Mouse (Mus musculus): Measurements from ENCODE around the gene Tmem50b. TPM values are rescaled to one million over a fixed set of nuclear protein-coding genes. Genes with fewer than 3 reads are reported as not detected.
"Not testable (repeated sequence)": the region's sequence is repeated elsewhere in the genome, so short reads cannot be mapped to it uniquely, and the experiment has no call there.

The Tmem50b gene
- polyA plus RNA-seq, 1 experiment, result 47.8 TPM

DNA sequence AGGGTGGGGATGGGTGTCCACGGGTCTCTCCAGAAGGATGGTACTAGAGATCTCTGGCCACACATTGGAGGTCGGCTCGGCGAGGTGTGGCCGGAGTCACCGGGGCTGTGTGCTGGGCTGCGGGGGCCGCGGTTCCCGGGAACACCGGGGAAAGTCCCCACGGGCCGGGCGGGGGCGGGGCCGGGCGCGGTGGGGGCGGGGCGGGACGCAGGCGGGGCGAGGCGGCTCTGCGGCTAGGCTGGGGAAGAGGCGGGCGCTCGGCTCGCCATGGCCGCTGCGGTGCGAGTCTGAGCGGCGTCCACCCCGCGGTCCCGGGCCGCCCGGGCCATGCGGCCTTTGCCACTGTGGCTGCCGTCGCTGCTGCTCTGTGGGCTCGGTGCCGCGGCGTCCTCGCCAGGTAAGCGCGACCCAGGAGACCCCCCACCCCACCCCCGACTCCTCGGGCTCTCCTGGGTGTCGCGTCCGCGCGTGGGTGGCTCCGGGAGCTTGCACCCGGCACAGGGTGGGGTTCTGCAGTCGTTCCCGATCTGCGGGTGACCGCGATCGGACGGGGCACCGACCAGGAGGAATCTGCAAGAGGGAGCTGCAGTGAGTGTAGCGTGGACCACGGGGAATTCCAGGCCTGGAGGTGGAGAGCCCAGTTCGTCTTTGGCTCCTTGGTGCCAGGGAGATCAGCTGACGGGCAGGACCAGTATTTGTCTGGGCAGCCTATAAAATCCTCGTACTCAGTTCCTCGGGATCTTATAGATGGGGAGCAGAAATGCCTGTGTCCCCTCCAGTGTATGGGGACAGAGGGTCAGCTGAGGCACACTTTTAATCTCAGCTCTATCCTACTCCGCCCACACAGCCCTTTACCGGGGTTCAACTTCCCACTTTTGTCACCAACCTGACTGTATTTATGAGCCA lies 50.5 kb downstream of the Tmem50b start, which contains the start of gene Ifngr2:
Gene Ifngr2, plus strand, starts transcription at position 237 of the 906 bp plus-strand sequence.
- DNase-seq (ENCODE audit: low read depth, low spot score), result no peak
- under 1% methylated on average over 67 of the region's 74 CpGs for WGBS

GRCm38 (mm10) chr16:91546391-91546835 lies 51.2 kb downstream of the Tmem50b start:
- DNase-seq (ENCODE audit: low read depth, low spot score), result no peak
- 11% methylated on average over 14 of the region's 14 CpGs for WGBS

- no peak for DNase-seq (ENCODE audit: low read depth, low spot score)
- WGBS, result 52% methylated on average over 10 of the region's 10 CpGs
Measured at GRCm38 (mm10) chr16:91545597-91546281, 51.9 kb downstream of the Tmem50b start.

GRCm38 (mm10) chr16:91543619-91544018 lies 54.0 kb downstream of the Tmem50b start:
- no peak for DNase-seq (ENCODE audit: low read depth, low spot score)
- 98% methylated on average over 1 of the region's 1 CpGs for WGBS

DNA sequence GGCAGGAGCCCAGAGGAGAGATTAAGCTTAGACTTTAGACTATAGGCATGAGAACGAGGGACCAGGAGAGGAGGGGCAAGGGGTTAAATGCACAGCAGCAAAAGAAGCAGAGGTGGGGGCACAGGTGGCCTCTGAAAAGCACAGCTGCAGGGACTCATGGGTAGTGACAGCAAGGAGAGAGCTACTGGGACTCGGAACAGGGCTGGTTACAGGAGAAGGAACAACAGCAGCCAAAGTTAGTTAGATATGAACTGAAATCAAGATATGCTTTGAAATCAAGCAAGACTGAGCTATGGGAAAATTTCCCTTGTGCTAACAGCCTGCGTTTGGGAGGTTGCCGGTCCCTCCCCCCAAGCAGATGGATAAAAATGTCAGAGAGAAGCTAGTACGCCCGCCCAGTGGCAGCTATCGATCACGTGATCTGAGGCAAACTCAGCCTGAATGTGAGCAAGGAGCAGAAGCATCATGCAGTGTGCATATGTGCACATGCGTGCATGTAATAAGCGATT lies 56.0 kb downstream of the Tmem50b start:
- WGBS, result 32% methylated on average over 10 of the region's 10 CpGs
- DNase-seq (ENCODE audit: low read depth, low spot score), result no peak

- no peak for DNase-seq (ENCODE audit: low read depth, low spot score)
- 68% methylated on average over 9 of the region's 9 CpGs for WGBS
Measured at GRCm38 (mm10) chr16:91538513-91538912, 59.1 kb downstream of the Tmem50b start.

DNA sequence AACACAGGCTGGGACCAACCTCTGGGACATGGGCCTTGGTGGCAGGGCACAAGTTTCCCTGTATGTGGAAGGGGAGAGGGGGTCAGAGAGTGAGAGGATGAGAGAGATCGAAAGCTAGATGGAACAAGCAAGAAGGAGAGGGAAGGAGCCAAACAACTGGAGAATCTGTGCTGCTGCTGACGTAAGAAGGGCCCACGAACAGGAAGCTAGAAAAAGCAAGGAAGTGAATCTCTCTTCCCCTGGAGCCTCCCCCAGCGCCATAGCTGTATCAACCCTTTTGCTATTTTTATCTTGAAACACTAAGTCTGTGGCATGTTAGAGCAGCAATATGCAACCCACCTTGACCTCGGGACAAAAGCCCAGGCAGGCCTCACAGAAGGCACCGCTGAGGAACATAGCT lies 59.5 kb downstream of the Tmem50b start:
- WGBS, result 72% methylated on average over 6 of the region's 6 CpGs
- DNase-seq (ENCODE audit: low read depth, low spot score), result no peak

DNA sequence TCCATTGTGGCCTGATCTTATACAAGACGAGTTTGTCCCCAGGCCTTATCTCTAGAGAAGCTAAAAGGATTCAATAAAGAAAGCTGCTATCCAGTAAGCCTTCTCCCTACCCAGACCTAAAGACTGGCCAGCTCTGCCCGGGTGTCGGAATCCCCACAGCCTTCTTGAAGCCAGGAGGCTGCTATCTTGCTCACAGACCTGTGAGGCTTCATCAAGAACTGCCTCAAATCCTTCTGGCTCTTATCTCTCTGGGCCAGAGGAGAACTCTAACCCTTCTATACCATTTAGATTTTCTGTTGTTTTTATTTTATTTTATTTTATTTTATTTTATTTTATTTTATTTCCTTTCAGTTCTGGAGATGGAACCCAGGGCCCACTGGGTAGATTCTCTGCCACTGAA lies 60.5 kb downstream of the Tmem50b start:
- WGBS, result 86% methylated on average over 3 of the region's 3 CpGs
- no peak for DNase-seq (ENCODE audit: low read depth, low spot score)

DNA sequence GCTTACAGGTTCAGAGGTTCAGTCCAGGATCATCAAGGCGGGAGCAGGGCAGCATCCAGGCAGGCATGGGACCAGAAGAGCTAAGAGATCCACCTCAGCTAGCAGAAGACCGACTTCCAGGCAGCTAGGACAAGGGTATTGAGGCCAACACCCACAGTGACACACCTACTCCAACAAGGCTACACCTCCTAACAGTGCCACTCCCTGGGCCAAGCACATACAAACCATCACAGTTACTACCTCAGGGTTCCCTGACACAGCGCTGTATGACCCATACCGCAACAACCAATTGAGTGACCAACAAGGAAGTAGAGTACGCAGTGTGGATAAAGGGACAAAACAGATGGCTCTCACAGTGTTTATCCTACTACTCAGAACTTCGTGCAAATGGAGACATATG lies 61.2 kb downstream of the Tmem50b start:
- WGBS, result 39% methylated on average over 6 of the region's 6 CpGs

GRCm38 (mm10) chr16:91534888-91535287 lies 62.7 kb downstream of the Tmem50b start:
- 35% methylated on average over 6 of the region's 6 CpGs for WGBS
- no peak for DNase-seq (ENCODE audit: low read depth, low spot score)

More for the DNA sequence above, 61.2 kb downstream of the Tmem50b start:
- DNase-seq (ENCODE audit: low read depth, low spot score), result no peak

DNA sequence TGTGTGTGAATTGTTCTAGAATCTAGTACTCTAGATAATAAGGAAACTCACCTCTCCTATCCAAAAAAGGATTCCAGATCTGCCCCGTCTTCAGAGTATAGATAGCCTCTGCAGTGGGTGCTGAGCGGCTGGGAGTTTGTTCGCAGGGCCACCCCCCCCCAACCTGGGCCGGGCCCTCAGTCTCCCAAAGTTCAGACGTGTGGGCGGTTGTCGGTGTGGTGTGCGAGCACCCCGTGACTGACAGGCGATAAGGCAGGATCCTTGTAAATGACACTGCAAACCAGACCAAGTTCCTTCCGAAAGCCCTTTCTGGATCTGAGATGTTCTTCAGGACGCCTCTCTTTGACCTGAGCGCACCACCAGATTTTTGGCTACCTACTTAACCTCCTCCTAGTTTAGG lies 63.1 kb downstream of the Tmem50b start:
- 59% methylated on average over 13 of the region's 13 CpGs for WGBS
- no peak for DNase-seq (ENCODE audit: low read depth, low spot score)

- WGBS, result 57% methylated on average over 23 of the region's 23 CpGs
- DNase-seq (ENCODE audit: low read depth, low spot score), result no peak
Measured at GRCm38 (mm10) chr16:91533097-91534001, 64.3 kb downstream of the Tmem50b start.

DNA sequence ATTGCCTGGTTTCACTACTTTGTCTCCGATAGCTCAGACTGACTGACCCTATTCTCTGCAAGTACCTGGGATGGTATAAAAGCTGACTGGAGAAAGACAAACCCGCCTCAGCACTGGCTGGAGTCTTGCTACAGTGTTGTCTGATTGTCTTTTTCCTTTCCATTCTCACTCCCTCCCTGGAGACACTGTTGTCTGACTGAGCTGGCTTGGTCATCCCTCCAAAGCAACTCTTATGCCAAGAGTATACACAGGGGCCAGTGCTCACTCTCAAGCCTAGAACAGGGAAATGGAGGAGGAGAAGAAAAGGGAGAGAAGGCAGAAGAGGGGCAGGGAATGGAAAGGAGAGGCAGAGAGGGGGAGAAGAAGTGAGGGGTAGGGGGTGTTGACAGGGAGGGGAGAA lies 65.2 kb downstream of the Tmem50b start:
- WGBS, result 22% methylated on average over 2 of the region's 2 CpGs
- DNase-seq (ENCODE audit: low read depth, low spot score), result no peak

- no peak for DNase-seq (ENCODE audit: low read depth, low spot score)
- 26% methylated on average over 6 of the region's 6 CpGs for WGBS
Measured at GRCm38 (mm10) chr16:91531856-91532255, 65.7 kb downstream of the Tmem50b start.

- not testable (repeated sequence) for DNase-seq (ENCODE audit: low read depth, low spot score)
Measured at GRCm38 (mm10) chr16:91530830-91531229, 66.8 kb downstream of the Tmem50b start.

GRCm38 (mm10) chr16:91528578-91528977 lies 69.0 kb downstream of the Tmem50b start:
- WGBS, result 80% methylated on average over 9 of the region's 9 CpGs
- no peak for DNase-seq (ENCODE audit: low read depth, low spot score)

More at GRCm38 (mm10) chr16:91530830-91531229, 66.8 kb downstream of the Tmem50b start:
- 59% methylated on average over 4 of the region's 4 CpGs for WGBS

DNA sequence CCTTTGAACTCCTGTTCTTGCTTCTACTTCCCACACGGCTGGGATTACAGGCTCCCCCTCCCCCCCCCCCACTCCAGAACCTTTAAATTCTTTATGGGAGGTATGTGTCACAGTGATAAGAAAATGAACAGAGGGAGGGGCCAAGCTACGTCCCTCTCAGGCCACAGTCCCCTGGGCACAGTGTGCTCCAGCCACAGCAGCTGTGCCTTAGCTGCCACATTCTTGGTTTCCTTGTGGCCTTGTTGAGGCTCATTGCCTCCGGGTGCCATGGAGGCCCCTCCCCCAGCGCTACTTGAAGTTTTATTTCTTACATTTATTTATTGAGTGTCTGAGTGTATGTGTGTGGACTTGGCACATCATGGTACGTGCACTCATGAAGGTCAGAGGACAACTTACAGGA lies 70.1 kb downstream of the Tmem50b start:
- DNase-seq (ENCODE audit: low read depth, low spot score), result no peak
- 29% methylated on average over 5 of the region's 5 CpGs for WGBS

- no peak for DNase-seq (ENCODE audit: low read depth, low spot score)
- WGBS, result 68% methylated on average over 10 of the region's 10 CpGs
Measured at GRCm38 (mm10) chr16:91527051-91527450, 70.5 kb downstream of the Tmem50b start.

DNA sequence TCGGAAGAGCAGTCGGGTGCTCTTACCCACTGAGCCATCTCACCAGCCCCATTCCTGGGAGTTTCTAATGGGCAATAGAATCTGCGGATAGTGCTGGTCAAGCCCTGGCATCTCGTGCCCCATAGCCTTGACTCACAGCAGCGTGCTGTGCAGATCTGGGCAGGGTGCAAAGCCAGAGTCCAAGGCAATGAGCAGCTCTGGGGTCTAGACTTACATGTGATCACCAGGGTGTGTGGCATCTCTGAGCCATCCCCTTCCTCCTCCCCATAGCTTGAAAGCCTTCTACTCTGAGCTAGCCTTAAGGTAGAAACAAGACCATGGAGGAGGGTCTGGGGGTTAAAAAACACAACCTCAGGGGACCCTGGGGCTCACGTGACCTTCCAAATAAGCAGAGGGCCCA lies 71.3 kb downstream of the Tmem50b start:
- 91% methylated on average over 6 of the region's 6 CpGs for WGBS
- no peak for DNase-seq (ENCODE audit: low read depth, low spot score)

Data from large intestine, adult 2 months (tissue).